Mouse (Mus musculus): Measurements from ENCODE around the gene Them7. TPM values are rescaled to one million over a fixed set of nuclear protein-coding genes. Genes with fewer than 3 reads are reported as not detected.

Gene Them7
- total and polyA plus RNA-seq, 3 experiments, result not detected

DNA sequence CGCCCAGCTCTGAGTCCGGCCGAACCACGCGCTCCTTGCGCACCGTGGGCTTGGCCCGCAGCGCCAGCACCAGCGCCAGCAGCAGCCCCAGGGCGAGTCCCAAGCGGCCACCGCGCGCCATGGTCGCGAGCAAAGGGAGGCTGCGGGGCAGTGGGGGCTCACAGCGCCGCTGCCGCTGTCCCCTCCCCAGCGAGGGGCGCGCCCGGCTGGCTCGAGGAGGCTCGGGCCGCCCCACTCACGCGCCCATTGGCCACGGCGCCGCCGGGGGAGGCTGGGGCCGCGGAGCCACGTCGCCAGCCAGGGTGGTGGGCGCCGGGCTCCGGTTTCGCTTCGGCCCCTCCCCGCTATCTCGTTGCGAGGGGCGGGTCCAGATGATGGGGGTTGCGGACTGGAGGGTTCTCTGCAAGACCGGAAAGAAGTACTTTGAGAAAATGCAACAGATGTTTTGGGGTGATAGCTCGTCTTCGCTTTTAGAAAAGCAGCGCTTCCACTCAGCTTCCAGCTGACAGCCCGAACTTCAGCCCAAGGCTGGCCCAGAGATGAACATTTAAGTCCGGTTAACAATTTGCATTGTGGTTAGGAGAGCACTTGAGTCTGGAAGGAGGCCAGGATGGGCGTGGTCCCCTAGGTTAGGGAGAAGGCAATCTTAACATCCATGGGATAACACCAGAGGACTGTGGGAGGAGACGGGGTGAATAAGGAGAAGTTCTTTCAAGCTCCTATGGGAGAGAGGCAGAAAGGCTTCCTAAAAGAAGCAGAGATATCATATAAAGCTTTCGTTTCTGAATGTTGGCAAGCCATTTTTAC lies 175.2 kb downstream of the Them7 start, which contains the start of gene Rcn1 (continued):
- peak; percentile 72 to 80 for TF ChIP-seq EP300 (IDR thresholded peaks at IDR 0.05; ENCODE audit: low read depth in 1 of 2, low read length in 2 of 2)
- TF ChIP-seq POLR2A (IDR thresholded peaks at IDR 0.05; ENCODE audit: control insufficient read depth in 1 of 2, insufficient read depth in 1 of 2, low read depth in 1 of 2, low read length in 2 of 2, poor library complexity in 1 of 2), result peak; percentile 51 to 67; a peak in 2 of 4 replicates
- peak; percentile 79 for TF ChIP-seq SIN3A (IDR thresholded peaks at IDR 0.05; ENCODE audit: low read length)

DNA sequence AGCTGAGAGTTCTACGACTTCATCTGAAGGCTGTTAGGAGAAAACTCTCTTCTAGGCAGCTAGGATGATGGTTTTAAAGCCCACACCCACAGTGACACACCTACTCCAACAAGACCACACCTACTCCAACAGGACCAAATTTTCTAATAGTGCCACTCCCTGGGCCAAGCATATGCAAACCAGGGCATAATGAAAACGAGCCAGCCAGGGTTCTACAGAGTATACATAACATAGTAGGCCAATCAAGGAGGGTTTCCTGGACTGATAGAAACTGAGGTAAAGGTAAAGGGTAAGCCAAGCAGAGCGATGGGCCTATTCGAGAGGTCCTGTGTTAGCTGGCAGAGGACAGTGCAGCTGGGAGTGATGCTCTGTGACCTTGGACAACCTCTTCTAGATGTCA lies 176.4 kb downstream of the Them7 start:
- no peak for DNase-seq (ENCODE audit: low read depth, low spot score)
- TF ChIP-seq ELF1 (IDR thresholded peaks at IDR 0.05; ENCODE audit: low read depth, low read length), result no peak
- no peak for TF ChIP-seq HCFC1 (IDR thresholded peaks at IDR 0.05; ENCODE audit: low read depth, low read length)
- no peak for TF ChIP-seq POLR2AphosphoS2 (IDR thresholded peaks at IDR 0.05; ENCODE audit: low read length)

DNA sequence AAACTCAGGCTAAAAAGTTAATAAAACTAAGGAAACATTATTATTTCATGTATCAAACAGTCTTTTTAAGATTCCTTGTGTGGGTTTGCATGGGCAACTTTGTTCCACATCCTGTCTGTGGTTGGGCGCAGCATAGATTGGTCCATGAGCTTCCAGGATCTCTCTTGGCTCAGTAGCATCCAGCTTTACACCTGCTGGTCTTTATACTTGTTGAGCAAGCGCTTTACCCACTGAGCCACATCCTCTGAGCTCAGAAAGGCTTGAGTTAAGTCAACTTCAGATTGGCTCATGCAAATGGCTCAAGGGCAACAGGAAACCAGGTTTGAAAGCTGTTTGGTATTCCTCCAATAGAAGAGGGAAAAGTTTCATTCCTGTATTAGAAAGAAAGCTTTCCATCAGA lies 178.1 kb downstream of the Them7 start:
- H3K36me3 ChIP-seq (ENCODE audit: control insufficient read depth in 1 of 2, insufficient read depth in 2 of 2, low read length in 2 of 2), result peaks cover 0 to 6% of the 10 kb centered on the region in 2 experiments; a peak in 2 of 4 replicates
- H3K4me1 ChIP-seq (ENCODE audit: control insufficient read depth in 1 of 2, insufficient read depth in 2 of 2, low read length in 2 of 2), result peaks cover 0 to 11% of the 10 kb centered on the region in 2 experiments; a peak in 3 of 4 replicates
- H3K27me3 ChIP-seq (ENCODE audit: control insufficient read depth in 1 of 2, insufficient read depth in 2 of 2, low read length in 2 of 2), result no peaks in the 10 kb centered on the region; a peak in 1 of 4 replicates
- H3K9me3 ChIP-seq (replicated peaks; ENCODE audit: insufficient read depth, low read length), result no peaks in the 10 kb centered on the region
- no peak for TF ChIP-seq MAZ (IDR thresholded peaks at IDR 0.05; ENCODE audit: low read depth, low read length)
- no peak for TF ChIP-seq MYB (IDR thresholded peaks at IDR 0.05; ENCODE audit: low read depth, low read length)
- TF ChIP-seq POLR2AphosphoS5 (IDR thresholded peaks at IDR 0.05; ENCODE audit: borderline replicate concordance, low read depth, low read length), result no peak
- TF ChIP-seq TAL1 (IDR thresholded peaks at IDR 0.05; ENCODE audit: low read length), result no peak
- TF ChIP-seq MAFK (IDR thresholded peaks at IDR 0.05; ENCODE audit: borderline replicate concordance, low read depth, low read length), result no peak
- no peak for TF ChIP-seq CHD2 (IDR thresholded peaks at IDR 0.05; ENCODE audit: low read length)
- no peak for TF ChIP-seq TCF12 (IDR thresholded peaks at IDR 0.05; ENCODE audit: low read depth, low read length)
- TF ChIP-seq GATA1 (IDR thresholded peaks at IDR 0.05; ENCODE audit: low read depth, low read length), result no peak
- TF ChIP-seq POLR2A (IDR thresholded peaks at IDR 0.05; ENCODE audit: control insufficient read depth in 1 of 2, insufficient read depth in 1 of 2, low read depth in 1 of 2, low read length in 2 of 2, poor library complexity in 1 of 2), result no peak
- no peak for TF ChIP-seq KAT2A (conservative IDR thresholded peaks at IDR 0.05; ENCODE audit: low read depth, low read length)
- TF ChIP-seq MEF2A (IDR thresholded peaks at IDR 0.05; ENCODE audit: extremely low read depth, insufficient replicate concordance, low read depth, low read length, poor library complexity, severe bottlenecking), result no peak
- no peak for TF ChIP-seq MXI1 (IDR thresholded peaks at IDR 0.05; ENCODE audit: low read depth, low read length)
- no peak for TF ChIP-seq ZC3H11A (IDR thresholded peaks at IDR 0.05; ENCODE audit: low read depth, low read length)
- no peak for TF ChIP-seq HCFC1 (IDR thresholded peaks at IDR 0.05; ENCODE audit: low read depth, low read length)
- no peak for TF ChIP-seq MYC (IDR thresholded peaks at IDR 0.05; ENCODE audit: low read depth, low read length)
- no peak for DNase-seq (ENCODE audit: low read depth, low spot score)
- no peak overlapping the region for H3K4me3 ChIP-seq (ENCODE audit: control insufficient read depth in 1 of 2, insufficient read depth in 1 of 2, low read depth in 2 of 2, low read length in 2 of 2)
- peaks cover 19% of the 10 kb centered on the region for H3K79me2 ChIP-seq (ENCODE audit: control insufficient read depth, insufficient read depth, low read length, poor library complexity)
- H3K27ac ChIP-seq (ENCODE audit: control insufficient read depth, low read depth, low read length), result no peak overlapping the region
- no peak overlapping the region for H3K9ac ChIP-seq (ENCODE audit: control insufficient read depth, low read depth, low read length, poor library complexity, severe bottlenecking)

More for the DNA sequence above, 176.4 kb downstream of the Them7 start:
- Histone ChIP-seq H3K27me3 (ENCODE audit: control insufficient read depth in 1 of 2, insufficient read depth in 2 of 2, low read length in 2 of 2) (no peaks in the 10 kb centered on the region; a peak in 1 of 4 replicates), H3K4me3 (ENCODE audit: control insufficient read depth in 1 of 2, insufficient read depth in 1 of 2, low read depth in 2 of 2, low read length in 2 of 2) (no peak overlapping the region), H3K27ac (ENCODE audit: control insufficient read depth, low read depth, low read length) (no peak overlapping the region), H3K4me1 (ENCODE audit: control insufficient read depth in 1 of 2, insufficient read depth in 2 of 2, low read length in 2 of 2) (peaks cover 3 to 22% of the 10 kb centered on the region in 2 experiments; a peak in 3 of 4 replicates), H3K36me3 (ENCODE audit: control insufficient read depth in 1 of 2, insufficient read depth in 2 of 2, low read length in 2 of 2) (peaks cover 0 to 14% of the 10 kb centered on the region in 2 experiments; a peak in 2 of 4 replicates), H3K9ac (ENCODE audit: control insufficient read depth, low read depth, low read length, poor library complexity, severe bottlenecking) (no peak overlapping the region), H3K9me3 (replicated peaks; ENCODE audit: insufficient read depth, low read length) (no peaks in the 10 kb centered on the region), H3K79me2 (ENCODE audit: control insufficient read depth, insufficient read depth, low read length, poor library complexity) (peaks cover 28% of the 10 kb centered on the region)
